Mouse (Mus musculus) CH12.LX (cell line): ENCODE results near the gene Coq6. TPM values are rescaled to one million over a fixed set of nuclear protein-coding genes. Genes with fewer than 3 reads are reported as not detected.

Experiments used
- DNase-seq: peaks from one replicate; pipeline ENCODE4 v3.0.0-alpha.2; 2013; ENCODE audit errors: extremely low read depth
- H3K27ac ChIP-seq: 2 replicates; pipeline ENCODE4 v1.5.1; 2012; ENCODE audit warnings: low read depth, mild to moderate bottlenecking, control low read depth, moderate library complexity; ENCODE audit not compliant: insufficient read depth
- H3K27me3 ChIP-seq: replicated peaks from 2 replicates; pipeline ENCODE3; 2012; ENCODE audit warnings: inconsistent platforms
- H3K36me3 ChIP-seq, 2 experiments: replicated peaks in 1 of 2; 2 replicates each; pipeline versions ENCODE3 to v1.6.1; 2012; ENCODE audit warnings: inconsistent platforms in 1 of 2, low read length in 1 of 2, mild to moderate bottlenecking in 1 of 2, mixed read lengths in 1 of 2, moderate library complexity in 1 of 2; ENCODE audit not compliant: control insufficient read depth in 1 of 2, insufficient read depth in 1 of 2
- H3K4me1 ChIP-seq, 2 experiments: 2 replicates each; pipeline ENCODE4 v1.6.1; 2012; ENCODE audit warnings: inconsistent platforms in 1 of 2, moderate library complexity in 1 of 2; ENCODE audit not compliant: insufficient read depth in 2 of 2, control insufficient read depth in 1 of 2
- H3K4me2 ChIP-seq: 2 replicates; pipeline ENCODE4 v1.6.1; 2012; ENCODE audit warnings: low read depth, mild to moderate bottlenecking, control low read depth; ENCODE audit not compliant: poor library complexity, insufficient read depth, severe bottlenecking
- H3K4me3 ChIP-seq, 3 experiments: fragments of 150-350 bp in 1 of 3; sonication (generic) in 1 of 3; replicated peaks in 1 of 3; 2 replicates each; pipeline versions ENCODE3 to v1.5.1; 2011 to 2012; ENCODE audit warnings: low read depth in 2 of 3, low read length in 2 of 3, mild to moderate bottlenecking in 2 of 3, moderate library complexity in 2 of 3, control low read depth in 1 of 3, improper control_type of control experiment in 1 of 3, inconsistent platforms in 1 of 3, mixed read lengths in 1 of 3; ENCODE audit not compliant: poor library complexity in 1 of 3
- H3K79me2 ChIP-seq: replicated peaks from 2 replicates; pipeline ENCODE4 v1.6.1; 2012; ENCODE audit warnings: mild to moderate bottlenecking, moderate library complexity; ENCODE audit not compliant: control insufficient read depth, poor library complexity, insufficient read depth, severe bottlenecking; ENCODE audit errors: extremely low read depth
- H3K9ac ChIP-seq: 2 replicates; pipeline ENCODE4 v1.6.1; 2012; ENCODE audit warnings: low read depth, mild to moderate bottlenecking, control low read depth, moderate library complexity; ENCODE audit not compliant: insufficient read depth
- H3K9me3 ChIP-seq: replicated peaks from 2 replicates; pipeline ENCODE3; 2012; ENCODE audit warnings: low read length, inconsistent platforms, mixed read lengths
- BHLHE40 ChIP-seq: IDR thresholded peaks from 2 replicates; pipeline ENCODE4 v1.6.1; 2011; ENCODE audit warnings: mild to moderate bottlenecking, low read depth, low read length, improper control_type of control experiment
- CHD1 ChIP-seq: IDR thresholded peaks from 2 replicates; pipeline ENCODE4 v1.6.1; 2012; ENCODE audit warnings: low read depth, low read length, improper control_type of control experiment, inconsistent platforms
- CHD2 ChIP-seq: IDR thresholded peaks from 2 replicates; pipeline ENCODE4 v1.6.1; 2011; ENCODE audit warnings: low read length, improper control_type of control experiment
- CTCF ChIP-seq, 2 experiments: IDR thresholded peaks in 1 of 2; conservative IDR thresholded peaks in 1 of 2; 2 replicates each; pipeline ENCODE4 v1.5.1; 2011 to 2012; ENCODE audit warnings: low read depth in 2 of 2, low read length in 2 of 2, improper control_type of control experiment in 1 of 2, inconsistent platforms in 1 of 2, mild to moderate bottlenecking in 1 of 2, moderate library complexity in 1 of 2
- E2F4 ChIP-seq: IDR thresholded peaks from 2 replicates; pipeline ENCODE4 v1.6.1; 2011; ENCODE audit warnings: low read depth, low read length, improper control_type of control experiment; ENCODE audit not compliant: insufficient replicate concordance
- ELF1 ChIP-seq: IDR thresholded peaks from 2 replicates; pipeline ENCODE4 v1.6.1; 2014; ENCODE audit warnings: low read depth, mild to moderate bottlenecking, inconsistent platforms, low read length, improper control_type of control experiment
- EP300 ChIP-seq: IDR thresholded peaks from 2 replicates; pipeline ENCODE4 v1.6.1; 2011; ENCODE audit warnings: low read length, improper control_type of control experiment
- ETS1 ChIP-seq: conservative IDR thresholded peaks from 2 replicates; pipeline ENCODE4 v1.6.1; 2012; ENCODE audit warnings: low read depth, mild to moderate bottlenecking, inconsistent platforms, low read length, improper control_type of control experiment, moderate library complexity
- GABPA ChIP-seq: IDR thresholded peaks from 2 replicates; pipeline ENCODE4 v1.6.1; 2012; ENCODE audit warnings: low read depth, low read length, improper control_type of control experiment, inconsistent platforms; ENCODE audit not compliant: insufficient replicate concordance
- HCFC1 ChIP-seq: IDR thresholded peaks from 2 replicates; pipeline ENCODE4 v1.6.1; 2012; ENCODE audit warnings: low read depth, mild to moderate bottlenecking, inconsistent platforms, low read length, improper control_type of control experiment
- IRF4 ChIP-seq: IDR thresholded peaks from 2 replicates; pipeline ENCODE4 v1.6.1; 2014; ENCODE audit warnings: low read depth, mild to moderate bottlenecking, inconsistent platforms, low read length, improper control_type of control experiment
- JUN ChIP-seq: IDR thresholded peaks from 2 replicates; pipeline ENCODE4 v1.6.1; 2011; ENCODE audit warnings: low read depth, mild to moderate bottlenecking, low read length, improper control_type of control experiment, moderate library complexity; ENCODE audit not compliant: insufficient read depth
- JUND ChIP-seq: conservative IDR thresholded peaks from 2 replicates; pipeline ENCODE4 v1.6.1; 2011; ENCODE audit warnings: low read depth, low read length, improper control_type of control experiment
- KAT2A ChIP-seq: IDR thresholded peaks from 2 replicates; pipeline ENCODE4 v1.6.1; 2012; ENCODE audit warnings: low read length, improper control_type of control experiment, inconsistent platforms; ENCODE audit not compliant: insufficient replicate concordance
- MAFK ChIP-seq: IDR thresholded peaks from 2 replicates; pipeline ENCODE4 v1.6.1; 2011; ENCODE audit warnings: low read length, improper control_type of control experiment; ENCODE audit not compliant: insufficient replicate concordance
- MAX ChIP-seq: IDR thresholded peaks from 2 replicates; pipeline ENCODE4 v1.6.1; 2011; ENCODE audit warnings: low read length, improper control_type of control experiment
- MAZ ChIP-seq: IDR thresholded peaks from 2 replicates; pipeline ENCODE4 v1.6.1; 2012; ENCODE audit warnings: low read depth, mild to moderate bottlenecking, inconsistent platforms, low read length, improper control_type of control experiment, moderate library complexity
- MEF2A ChIP-seq: IDR thresholded peaks from 2 replicates; pipeline ENCODE4 v1.6.1; 2014; ENCODE audit warnings: low read depth, mild to moderate bottlenecking, inconsistent platforms, low read length, improper control_type of control experiment, borderline replicate concordance
- MXI1 ChIP-seq: IDR thresholded peaks from 2 replicates; pipeline ENCODE4 v1.6.1; 2011; ENCODE audit warnings: mild to moderate bottlenecking, low read depth, low read length, improper control_type of control experiment
- MYC ChIP-seq: IDR thresholded peaks from 2 replicates; pipeline ENCODE4 v1.6.1; 2011; ENCODE audit warnings: low read depth, mild to moderate bottlenecking, improper control_type of control experiment, low read length
- NELFE ChIP-seq: IDR thresholded peaks from 2 replicates; pipeline ENCODE4 v1.6.1; 2011; ENCODE audit warnings: low read depth, low read length, improper control_type of control experiment
- NRF1 ChIP-seq: IDR thresholded peaks from 2 replicates; pipeline ENCODE4 v1.6.1; 2014; ENCODE audit warnings: low read depth, mild to moderate bottlenecking, inconsistent platforms, low read length, improper control_type of control experiment, moderate library complexity
- PAX5 ChIP-seq: IDR thresholded peaks from 2 replicates; pipeline ENCODE4 v1.6.1; 2012; ENCODE audit warnings: low read length, inconsistent platforms, mixed read lengths
- POLR2A ChIP-seq: IDR thresholded peaks from 2 replicates; pipeline ENCODE4 v1.6.1; 2011; ENCODE audit warnings: low read depth, mild to moderate bottlenecking, improper control_type of control experiment, low read length
- POLR2AphosphoS2 ChIP-seq: IDR thresholded peaks from 2 replicates; pipeline ENCODE4 v1.6.1; 2011; ENCODE audit warnings: low read depth, low read length, improper control_type of control experiment
- RAD21 ChIP-seq: IDR thresholded peaks from 2 replicates; pipeline ENCODE4 v1.6.1; 2011; ENCODE audit warnings: low read depth, mild to moderate bottlenecking, low read length, improper control_type of control experiment, moderate library complexity
- RCOR1 ChIP-seq: conservative IDR thresholded peaks from 2 replicates; pipeline ENCODE4 v1.6.1; 2012; ENCODE audit warnings: low read depth, mild to moderate bottlenecking, inconsistent platforms, low read length, improper control_type of control experiment
- SIN3A ChIP-seq: IDR thresholded peaks from 2 replicates; pipeline ENCODE4 v1.6.1; 2012; ENCODE audit warnings: low read length, improper control_type of control experiment, inconsistent platforms
- SMC3 ChIP-seq: IDR thresholded peaks from 2 replicates; pipeline ENCODE4 v1.6.1; 2011; ENCODE audit warnings: low read depth, low read length, improper control_type of control experiment
- TBP ChIP-seq: conservative IDR thresholded peaks from 2 replicates; pipeline ENCODE4 v1.6.1; 2011; ENCODE audit warnings: low read depth, low read length, improper control_type of control experiment
- TCF12 ChIP-seq: IDR thresholded peaks from 2 replicates; pipeline ENCODE4 v1.6.1; 2014; ENCODE audit warnings: low read depth, mild to moderate bottlenecking, inconsistent platforms, low read length, improper control_type of control experiment
- UBTF ChIP-seq: IDR thresholded peaks from 2 replicates; pipeline ENCODE4 v1.6.1; 2012; ENCODE audit warnings: low read depth, mild to moderate bottlenecking, inconsistent platforms, low read length, improper control_type of control experiment, moderate library complexity
- USF1 ChIP-seq: IDR thresholded peaks from 2 replicates; pipeline ENCODE4 v1.6.1; 2014; ENCODE audit warnings: low read depth, mild to moderate bottlenecking, inconsistent platforms, low read length, improper control_type of control experiment
- USF2 ChIP-seq: conservative IDR thresholded peaks from 2 replicates; pipeline ENCODE4 v1.6.1; 2011; ENCODE audit warnings: low read depth, low read length, improper control_type of control experiment
- ZC3H11A ChIP-seq: IDR thresholded peaks from 2 replicates; pipeline ENCODE4 v1.6.1; 2012; ENCODE audit warnings: low read depth, mild to moderate bottlenecking, inconsistent platforms, low read length, improper control_type of control experiment
- ZKSCAN1 ChIP-seq: IDR thresholded peaks from 2 replicates; pipeline ENCODE4 v1.6.1; 2012; ENCODE audit warnings: low read depth, inconsistent platforms, low read length, improper control_type of control experiment, borderline replicate concordance
- ZMIZ1 ChIP-seq: IDR thresholded peaks from 2 replicates; pipeline ENCODE4 v1.6.1; 2012; ENCODE audit warnings: low read depth, mild to moderate bottlenecking, inconsistent platforms, low read length, improper control_type of control experiment
- ZNF384 ChIP-seq: IDR thresholded peaks from 2 replicates; pipeline ENCODE4 v1.6.1; 2012; ENCODE audit warnings: low read depth, low read length, improper control_type of control experiment, inconsistent platforms
- dilution Hi-C: fragments of 300-500 bp; cut with MboI; formaldehyde crosslinking; loops from 2 replicates; pipeline ENCODE4 v1.14.3; 2020; ENCODE audit warnings: low sequenced_read_pairs; ENCODE audit not compliant: extremely low pct_unique_long_range_greater_than_20kb, extremely low pct_ligation_motif_present
- in situ Hi-C: fragments of 300-500 bp; cut with MboI; formaldehyde crosslinking; loops from 3 replicates; pipeline ENCODE4 v1.14.3; 2019; ENCODE audit warnings: low sequenced_read_pairs, low pct_ligation_motif_present, low pct_unique_long_range_greater_than_20kb, mixed read lengths
- polyA plus RNA-seq: library from polyadenylated mRNA; unstranded; fragments of >175 nt; gene quantifications from 2 replicates; pipeline ENCODE4 v1.2.1, GENCODE M21; 2012; ENCODE audit warnings: low read depth; ENCODE audit not compliant: insufficient read length
- total RNA-seq, 2 experiments: library from RNA; depleted of rRNA; stranded (reverse); fragments of 300-350 nt in 1 of 2; fragments of >200 nt in 1 of 2; gene quantifications; 2 replicates each; pipeline ENCODE4 v1.2.3; 2012 to 2014

Gene Coq6
- total and polyA plus RNA-seq, 3 experiments = 23.6 to 37.8 (median 31.9) TPM

DNA sequence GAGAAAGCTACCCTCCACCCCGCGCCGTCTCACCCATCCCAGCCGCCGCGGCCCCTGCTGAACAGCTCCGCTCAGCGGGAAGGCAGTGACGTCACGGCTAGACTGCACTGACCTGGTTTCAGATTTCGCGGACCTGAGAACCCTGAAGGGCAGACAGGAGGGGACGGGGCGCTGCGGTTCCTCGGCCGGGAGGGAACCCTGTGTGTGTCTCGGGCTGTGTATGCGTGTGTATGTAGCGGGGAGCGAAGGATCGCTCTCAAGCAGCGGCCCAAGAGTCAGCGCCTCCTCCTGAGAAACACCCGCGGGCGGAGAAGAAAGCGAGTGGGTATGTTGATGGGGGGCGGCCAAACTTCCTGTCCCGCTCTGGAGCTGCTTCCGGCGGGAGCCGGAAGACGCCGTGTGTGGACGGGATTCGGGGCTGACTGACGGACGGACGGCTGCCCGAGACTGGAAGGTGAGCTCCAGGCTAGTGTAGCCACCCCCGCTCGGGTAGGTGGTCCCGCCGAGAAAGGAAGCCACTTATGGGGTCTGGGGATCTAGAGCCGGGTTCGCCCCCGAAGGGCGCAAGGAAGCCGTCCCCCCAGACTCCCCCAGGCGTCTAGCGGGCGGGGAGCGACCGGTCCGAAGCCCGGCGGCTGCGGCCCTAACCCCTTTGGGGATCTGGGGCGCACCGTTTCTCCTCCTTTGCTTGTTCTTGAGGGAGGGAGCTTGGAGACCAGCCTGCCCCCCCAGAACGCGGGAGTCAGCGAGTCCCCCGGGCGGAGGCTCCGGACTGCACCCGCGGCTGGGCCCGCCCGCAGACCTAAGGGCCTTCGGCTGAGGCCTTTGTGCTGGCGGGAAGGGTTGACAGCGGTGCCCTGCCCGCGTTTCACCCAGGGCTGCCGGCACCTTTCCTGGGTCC is 44.5 kb upstream of the Coq6 start, which contains the start of gene Zfp410:
Gene Zfp410 (plus strand): TSS at position 132 of the 901 bp plus-strand sequence.
- dilution Hi-C loops = no loop called here
- in situ Hi-C loops = no loop called here
- H3K9me3 ChIP-seq = no peaks in the 10 kb centered on the region
- H3K4me1 ChIP-seq = peaks cover 3 to 28% of the 10 kb centered on the region in 2 experiments; a peak in 2 of 4 replicates
- H3K36me3 ChIP-seq = peaks cover 2 to 18% of the 10 kb centered on the region in 2 experiments
- peak within 1 kb of the TSS; percentile 89 to 96 (median 89) for H3K4me3 ChIP-seq
- H3K9ac ChIP-seq = peak within 1 kb of the TSS; percentile 84
- DNase-seq = peak; percentile 75
- H3K4me2 ChIP-seq = peak within 1 kb of the TSS; percentile 66
- H3K27ac ChIP-seq = peak within 1 kb of the TSS; percentile 69
- H3K79me2 ChIP-seq = peaks cover 33% of the 10 kb centered on the region
- no peak for TF ChIP-seq MAX
- peak; percentile 87 for TF ChIP-seq ZMIZ1
- TF ChIP-seq CTCF (conservative IDR thresholded peaks at IDR 0.05 in 1 of 2, IDR thresholded peaks at IDR 0.05 in 1 of 2; ENCODE audit: low read depth in 2 of 2, low read length in 2 of 2) = 0 out of 4 replicates have a peak, but pooled peaks of 1 of the 2 experiments have one; percentile 9
- TF ChIP-seq MAZ = no peak
- no peak for TF ChIP-seq MYC
- TF ChIP-seq IRF4 = no peak
- peak; percentile 61; the same call in 1 of the 2 replicates for TF ChIP-seq TCF12
- TF ChIP-seq JUND = no peak
- TF ChIP-seq RCOR1 = no peak
- peak; percentile 81 for TF ChIP-seq HCFC1
- TF ChIP-seq TBP = 0 out of 2 replicates have a peak, but pooled peaks have one; percentile 26
- TF ChIP-seq CHD2 = no peak
- no peak for TF ChIP-seq ZC3H11A
- no peak for TF ChIP-seq RAD21
- peak; percentile 85 for TF ChIP-seq ELF1
- TF ChIP-seq ETS1 = no peak
- TF ChIP-seq USF1 = no peak
- TF ChIP-seq USF2 = no peak
- peak; percentile 24; the same call in 1 of the 2 replicates for TF ChIP-seq MEF2A
- TF ChIP-seq MAFK = no peak
- no peak; the same call in 1 of the 2 replicates for TF ChIP-seq CHD1
- peak; percentile 78 for TF ChIP-seq NELFE
- TF ChIP-seq POLR2A = peak; percentile 82
- TF ChIP-seq GABPA = no peak; the same call in 1 of the 2 replicates
- TF ChIP-seq BHLHE40 = 0 out of 2 replicates have a peak, but pooled peaks have one; percentile 19
- TF ChIP-seq MXI1 = peak; percentile 77; the same call in 1 of the 2 replicates
- 0 out of 2 replicates have a peak, but pooled peaks have one; percentile 42 for TF ChIP-seq KAT2A
- no peak; the same call in 1 of the 2 replicates for TF ChIP-seq UBTF
- TF ChIP-seq NRF1 = no peak
- TF ChIP-seq POLR2AphosphoS2 = peak; percentile 95
- TF ChIP-seq SMC3 = no peak
- no peak for TF ChIP-seq PAX5
- TF ChIP-seq SIN3A = peak; percentile 79
- TF ChIP-seq ZKSCAN1 = no peak
- no peak for TF ChIP-seq ZNF384
- TF ChIP-seq EP300 = no peak
- TF ChIP-seq E2F4 = no peak
- no peak for TF ChIP-seq JUN
- no peaks in the 10 kb centered on the region for H3K27me3 ChIP-seq
